Mouse (Mus musculus) heart, postnatal 10 days (tissue): ENCODE data around the gene Cmtm5. TPM values are rescaled to one million over a fixed set of nuclear protein-coding genes. Genes with fewer than 3 reads are reported as not detected.

Experiments
- microRNA-seq, 2 experiments: library from miRNA; unstranded; fragments of <30 nt; microRNA quantifications; one replicate each; pipeline ENCODE4 v1.2.0; 2022
- total RNA-seq, 2 experiments: library from RNA; stranded (reverse); gene quantifications; 2 replicates each; pipeline ENCODE4 v1.2.3; 2021

Gene Cmtm5
- total RNA-seq, 2 experiments from 2014 or later, result 0.91 TPM; not detected in 1

Small RNA genes within 50 kb of the gene (microRNA-seq; reads per million reads assigned to microRNA genes)
- gene Mir208a, result 2,035 to 4,380 reads per million in 2 experiments
- 1,844 to 5,145 reads per million in 2 experiments for gene Mir208b

Other genes with a start within 250 kb of the Cmtm5 start
- gene Acin1, start 249.3 kb upstream of the Cmtm5 start, total RNA-seq, result 100 to 1,000 TPM; 104 to 114 TPM
- under 1 TPM; 0.10 TPM for gene Gm29776, start 237.4 kb upstream of the Cmtm5 start, total RNA-seq
- not detected for gene Cebpe, start 224.1 kb upstream of the Cmtm5 start, total RNA-seq
- gene Slc7a8, start 154.3 kb upstream of the Cmtm5 start, total RNA-seq, result 1 to 10 TPM; 2.4 to 3.6 TPM
- gene Rnf212b, start 122.1 kb upstream of the Cmtm5 start, total RNA-seq, result not detected
- gene Homez, start 65.3 kb upstream of the Cmtm5 start, total RNA-seq, result 10 to 100 TPM in 1 of 2 experiments, 1 to 10 TPM in 1; 8.7 to 11.2 TPM
- gene Ppp1r3e, start 58.7 kb upstream of the Cmtm5 start, total RNA-seq, result 1 to 10 TPM; 5.6 to 6.2 TPM
- 10 to 100 TPM; 39.3 to 41.8 TPM for gene Bcl2l2, start 52.9 kb upstream of the Cmtm5 start, total RNA-seq
- 1 to 10 TPM in 1 of 2 experiments, not detected in 1; 1.6 TPM for gene Gm20521, start 52.8 kb upstream of the Cmtm5 start, total RNA-seq
- gene Pabpn1, start 43.8 kb upstream of the Cmtm5 start, total RNA-seq, result 100 to 1,000 TPM in 1 of 2 experiments, 10 to 100 TPM in 1; 99.4 to 103 TPM
- gene Slc22a17, start 23.1 kb upstream of the Cmtm5 start, total RNA-seq, result 10 to 100 TPM in 1 of 2 experiments, 1 to 10 TPM in 1; 9.6 to 10.8 TPM
- 1 to 10 TPM; 7.4 TPM for gene Efs, start 10.1 kb upstream of the Cmtm5 start, total RNA-seq
- not detected for gene Il25, start 3.6 kb upstream of the Cmtm5 start, total RNA-seq
- gene Myh6, start 30.7 kb downstream of the Cmtm5 start, total RNA-seq, result over 10,000 TPM; 20,580 to 20,870 TPM
- gene Gm17428, start 40.7 kb downstream of the Cmtm5 start, total RNA-seq, result not detected
- 1,000 to 10,000 TPM; 1,842 to 1,858 TPM for gene Myh7, start 58.4 kb downstream of the Cmtm5 start, total RNA-seq
- 10 to 100 TPM; 30.6 to 33.9 TPM for gene Ngdn, start 79.2 kb downstream of the Cmtm5 start, total RNA-seq
- 1 to 10 TPM; 2.2 to 3.4 TPM for gene Zfhx2, start 156.1 kb downstream of the Cmtm5 start, total RNA-seq
- 10 to 100 TPM; 11.3 to 13.8 TPM for gene Thtpa, start 158.5 kb downstream of the Cmtm5 start, total RNA-seq
- gene Ap1g2, start 170.3 kb downstream of the Cmtm5 start, total RNA-seq, result 1 to 10 TPM; 5.5 to 5.7 TPM
- under 1 TPM; 0.12 to 0.15 TPM for gene Jph4, start 180.7 kb downstream of the Cmtm5 start, total RNA-seq